Mouse (Mus musculus) lung, postnatal 0 days (tissue): ENCODE results near the gene Grm8.

ENCODE experiments used
- CTCF ChIP-seq: IDR thresholded peaks from 2 replicates; pipeline ENCODE4 v1.5.1; 2016; ENCODE audit warnings: antibody characterized with exemption, mild to moderate bottlenecking
- EP300 ChIP-seq: IDR thresholded peaks from 2 replicates; pipeline ENCODE4 v1.6.1; 2016; ENCODE audit warnings: antibody characterized with exemption, mild to moderate bottlenecking, control low read depth

DNA sequence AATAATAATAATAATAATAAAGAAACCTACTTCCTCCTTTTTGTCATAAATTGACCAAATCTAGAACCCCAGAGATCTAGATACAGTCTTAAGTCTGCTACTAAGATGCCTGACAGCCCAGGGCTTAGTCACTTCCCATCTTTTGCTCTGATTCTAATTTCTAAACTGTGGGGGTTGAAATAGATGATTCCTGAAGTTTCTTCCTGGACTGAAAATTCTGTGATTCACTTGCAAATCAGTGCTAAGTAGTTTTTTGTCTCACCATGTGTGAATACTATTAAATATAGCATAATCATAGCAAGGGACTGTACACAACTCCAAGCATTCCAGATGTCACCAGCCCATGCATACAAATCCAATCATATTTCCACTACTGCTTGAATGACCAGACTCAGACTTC, 44.0 kb downstream of the Grm8 start:
- TF ChIP-seq CTCF: no peak
- no peak for TF ChIP-seq EP300
